Mouse (Mus musculus) hindbrain, postnatal 0 days (tissue): ENCODE data around the gene Ran. TPM values are rescaled to one million over a fixed set of nuclear protein-coding genes. Genes with fewer than 3 reads are reported as not detected.
A peak's percentile ranks its signal among the peaks of the same experiment; 100 is the strongest.

Experiments
- ATAC-seq: fragments of 200-750 bp; cut with Nextera tagmentation; 2 replicates; pipeline ENCODE4 v1.8.0; 2017; ENCODE audit warnings: mild to moderate bottlenecking, moderate TSS enrichment, moderate library complexity
- DNase-seq: peaks from one replicate; pipeline ENCODE4 v3.0.0-alpha.2; 2015; ENCODE audit warnings: low spot score
- H3K27ac ChIP-seq: fragments of 300-500 bp; sonication (generic); 2 replicates; pipeline ENCODE4 v1.5.1; 2014; ENCODE audit warnings: mild to moderate bottlenecking
- H3K27me3 ChIP-seq: fragments of 300-500 bp; sonication (generic); 2 replicates; pipeline ENCODE4 v1.6.1; 2014; ENCODE audit warnings: low read length, mixed read lengths; ENCODE audit not compliant: insufficient read depth
- H3K36me3 ChIP-seq: fragments of 300-500 bp; sonication (generic); 2 replicates; pipeline ENCODE4 v1.6.1; 2014; ENCODE audit warnings: low read length, mixed read lengths; ENCODE audit not compliant: insufficient read depth
- H3K4me1 ChIP-seq: fragments of 300-500 bp; sonication (generic); 2 replicates; pipeline ENCODE4 v1.6.1; 2014; ENCODE audit warnings: antibody characterized with exemption, low read length, mixed read lengths; ENCODE audit not compliant: insufficient read depth
- H3K4me2 ChIP-seq: fragments of 300-500 bp; sonication (generic); 2 replicates; pipeline ENCODE4 v1.6.1; 2014; ENCODE audit warnings: low read depth, mild to moderate bottlenecking, low read length, moderate library complexity, mixed read lengths
- H3K4me3 ChIP-seq: fragments of 300-500 bp; sonication (generic); 2 replicates; pipeline ENCODE4 v1.5.1; 2014; ENCODE audit warnings: low read length
- H3K9ac ChIP-seq: fragments of 300-500 bp; sonication (generic); replicated peaks from 2 replicates; pipeline ENCODE4 v1.6.1; 2014; ENCODE audit warnings: mild to moderate bottlenecking, low read length, moderate library complexity, mixed read lengths
- H3K9me3 ChIP-seq: fragments of 300-500 bp; sonication (generic); 2 replicates; pipeline ENCODE4 v1.6.1; 2016; ENCODE audit warnings: low read length, mixed read lengths
- CTCF ChIP-seq: IDR thresholded peaks from 2 replicates; pipeline ENCODE4 v1.5.1; 2016; ENCODE audit warnings: antibody characterized with exemption, control low read depth, low read depth
- WGBS: fragments of 180-500 bp; shearing (Covaris S2); extraction: QIAGEN DNeasy Blood & Tissue Kit; methylation state at CpG from one replicate; pipeline ENCODE4 v1.1.7; 2014; 5-methylcytosine and 5-hydroxymethylcytosine counted together
- polyA plus RNA-seq: library from polyadenylated mRNA; unstranded; fragments of >200 nt; fragmentation: Nextera tagmentation; extraction: Ambion mirVana; gene quantifications from 2 replicates; pipeline ENCODE4 v1.2.1, GENCODE M21; 2015
- total RNA-seq: library from RNA; depleted of rRNA; stranded (reverse); fragments of >200 nt; gene quantifications from 2 replicates; pipeline ENCODE4 v1.2.3, GENCODE M21; 2014

The Ran gene
- total and polyA plus RNA-seq, 2 experiments from 2014 or later: 159 to 304 TPM

GRCm38 (mm10) chr5:129025048-129025447 lies 5.2 kb downstream of the Ran start:
- 0 out of 2 replicates have a peak, but pooled peaks cover 4% of the 10 kb centered on the region for H3K4me1 ChIP-seq
- H3K36me3 ChIP-seq: no peaks in the 10 kb centered on the region; the same call in 1 of the 2 replicates
- no peaks in the 10 kb centered on the region for H3K27me3 ChIP-seq
- no peak overlapping the region for H3K9ac ChIP-seq
- ATAC-seq (no peak), DNase-seq (no peak)
- no peak overlapping the region for H3K27ac ChIP-seq
- 46% methylated on average over 2 of the region's 2 CpGs for WGBS
- peak; percentile 34 for TF ChIP-seq CTCF
- H3K4me2 ChIP-seq: no peak overlapping the region
- H3K9me3 ChIP-seq: no peaks in the 10 kb centered on the region
- H3K4me3 ChIP-seq: no peak overlapping the region

GRCm38 (mm10) chr5:129025725-129026124 lies 5.9 kb downstream of the Ran start:
- WGBS: 92% methylated on average over 2 of the region's 2 CpGs
- Histone ChIP-seq H3K36me3 (no peaks in the 10 kb centered on the region; the same call in 1 of the 2 replicates), H3K27ac (no peak overlapping the region), H3K4me2 (no peak overlapping the region), H3K9me3 (no peaks in the 10 kb centered on the region), H3K4me1 (0 out of 2 replicates have a peak, but pooled peaks cover 4% of the 10 kb centered on the region), H3K27me3 (no peaks in the 10 kb centered on the region), H3K4me3 (no peak overlapping the region), H3K9ac (no peak overlapping the region)
- DNase-seq: no peak
- no peak for ATAC-seq
- no peak for TF ChIP-seq CTCF

GRCm38 (mm10) chr5:129026171-129026570 lies 6.3 kb downstream of the Ran start:
- no peak overlapping the region for H3K4me3 ChIP-seq
- no peak for TF ChIP-seq CTCF

DNA sequence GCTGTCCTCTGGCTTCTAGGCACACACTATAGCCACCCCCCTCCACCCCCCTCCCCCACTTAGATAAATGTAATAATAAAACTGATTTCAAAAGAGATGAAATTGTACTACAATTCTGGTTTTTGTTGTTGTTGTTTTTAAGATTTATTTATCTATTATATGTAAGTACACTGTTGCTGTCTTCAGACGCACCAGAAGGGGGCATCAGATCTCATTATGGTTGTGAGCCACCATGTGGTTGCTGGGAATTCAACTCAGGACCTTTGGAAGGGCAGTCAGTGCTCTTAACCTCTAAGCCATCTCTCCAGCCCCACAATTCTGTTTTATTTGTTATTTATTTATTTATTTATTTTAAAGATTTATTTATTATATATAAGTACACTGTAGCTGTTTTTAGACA lies 6.8 kb downstream of the Ran start:
- Histone ChIP-seq H3K4me1 (0 out of 2 replicates have a peak, but pooled peaks cover under 1% of the 10 kb centered on the region), H3K9ac (no peak overlapping the region), H3K27ac (no peak overlapping the region), H3K4me2 (no peak overlapping the region), H3K27me3 (no peaks in the 10 kb centered on the region), H3K9me3 (no peaks in the 10 kb centered on the region), H3K4me3 (no peak overlapping the region), H3K36me3 (no peaks in the 10 kb centered on the region; the same call in 1 of the 2 replicates)
- ATAC-seq (no peak), DNase-seq (no peak)
- 91% methylated on average over 1 of the region's 1 CpGs for WGBS
- peak; percentile 19; the same call in 1 of the 2 replicates for TF ChIP-seq CTCF

More at GRCm38 (mm10) chr5:129026171-129026570, 6.3 kb downstream of the Ran start:
- H3K36me3 ChIP-seq: no peaks in the 10 kb centered on the region; the same call in 1 of the 2 replicates
- 93% methylated on average over 3 of the region's 3 CpGs for WGBS
- H3K9ac ChIP-seq: no peak overlapping the region
- ATAC-seq (no peak), DNase-seq (no peak)
- no peak overlapping the region for H3K27ac ChIP-seq
- no peak overlapping the region for H3K4me2 ChIP-seq
- 0 out of 2 replicates have a peak, but pooled peaks cover 4% of the 10 kb centered on the region for H3K4me1 ChIP-seq
- no peaks in the 10 kb centered on the region for H3K9me3 ChIP-seq
- no peaks in the 10 kb centered on the region for H3K27me3 ChIP-seq

- no peak overlapping the region for H3K27ac ChIP-seq
- no peaks in the 10 kb centered on the region for H3K9me3 ChIP-seq
- no peak overlapping the region for H3K9ac ChIP-seq
- no peaks in the 10 kb centered on the region for H3K27me3 ChIP-seq
- ATAC-seq: no peak
- 75% methylated on average over 5 of the region's 5 CpGs for WGBS
- H3K4me2 ChIP-seq: no peak overlapping the region
- DNase-seq: no peak
- TF ChIP-seq CTCF: no peak
- no peaks in the 10 kb centered on the region for H3K36me3 ChIP-seq
- H3K4me1 ChIP-seq: no peaks in the 10 kb centered on the region
- no peak overlapping the region for H3K4me3 ChIP-seq
These were observed 9.4 kb downstream of the Ran start for GRCm38 (mm10) chr5:129029131-129029723.

GRCm38 (mm10) chr5:129036678-129037077 lies 16.8 kb downstream of the Ran start:
- no peaks in the 10 kb centered on the region for H3K27me3 ChIP-seq
- 90% methylated on average over 5 of the region's 5 CpGs for WGBS
- ATAC-seq: no peak
- no peaks in the 10 kb centered on the region for H3K36me3 ChIP-seq
- H3K9me3 ChIP-seq: no peaks in the 10 kb centered on the region
- no peak for DNase-seq
- TF ChIP-seq CTCF: 0 out of 2 replicates have a peak, but pooled peaks have one; percentile 27
- H3K4me2 ChIP-seq: no peak overlapping the region
- H3K4me3 ChIP-seq: no peak overlapping the region
- H3K4me1 ChIP-seq: no peaks in the 10 kb centered on the region
- no peak overlapping the region for H3K9ac ChIP-seq
- H3K27ac ChIP-seq: no peak overlapping the region

DNA sequence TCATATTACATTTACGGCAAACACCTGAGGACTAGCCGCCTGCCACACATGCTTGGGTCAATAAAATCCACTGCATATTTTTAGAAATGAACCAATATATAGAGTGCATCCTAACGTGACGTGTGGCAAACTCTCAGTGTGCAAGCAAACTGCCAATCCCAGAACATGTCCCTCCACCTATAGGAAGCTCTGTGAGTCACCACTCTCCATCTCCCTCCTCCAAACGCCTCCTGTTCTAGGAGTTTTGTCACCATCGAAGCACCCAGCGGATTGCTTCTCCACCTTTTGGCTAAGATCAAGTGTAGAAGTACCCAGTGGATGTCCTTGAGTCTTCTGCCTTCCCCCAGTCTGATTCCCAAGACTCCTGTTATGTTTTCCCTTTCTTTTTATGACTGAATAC lies 17.9 kb downstream of the Ran start:
- Histone ChIP-seq H3K27ac (no peak overlapping the region), H3K9ac (no peak overlapping the region), H3K27me3 (no peaks in the 10 kb centered on the region), H3K4me2 (no peak overlapping the region), H3K9me3 (no peaks in the 10 kb centered on the region), H3K36me3 (no peaks in the 10 kb centered on the region), H3K4me3 (no peak overlapping the region), H3K4me1 (no peaks in the 10 kb centered on the region)
- no peak for DNase-seq
- TF ChIP-seq CTCF: no peak
- WGBS: 84% methylated on average over 7 of the region's 7 CpGs
- no peak for ATAC-seq
